Mouse (Mus musculus) ES-Bruce4 (cell line): ENCODE data around the gene Ltbp2.

Source experiments
- CTCF ChIP-seq: IDR thresholded peaks from one replicate; pipeline ENCODE4 v1.8.1; 2011; ENCODE audit warnings: low read depth, low read length
- POLR2A ChIP-seq: IDR thresholded peaks from one replicate; pipeline ENCODE4 v1.8.1; 2011; ENCODE audit warnings: low read length; ENCODE audit not compliant: insufficient read depth

DNA sequence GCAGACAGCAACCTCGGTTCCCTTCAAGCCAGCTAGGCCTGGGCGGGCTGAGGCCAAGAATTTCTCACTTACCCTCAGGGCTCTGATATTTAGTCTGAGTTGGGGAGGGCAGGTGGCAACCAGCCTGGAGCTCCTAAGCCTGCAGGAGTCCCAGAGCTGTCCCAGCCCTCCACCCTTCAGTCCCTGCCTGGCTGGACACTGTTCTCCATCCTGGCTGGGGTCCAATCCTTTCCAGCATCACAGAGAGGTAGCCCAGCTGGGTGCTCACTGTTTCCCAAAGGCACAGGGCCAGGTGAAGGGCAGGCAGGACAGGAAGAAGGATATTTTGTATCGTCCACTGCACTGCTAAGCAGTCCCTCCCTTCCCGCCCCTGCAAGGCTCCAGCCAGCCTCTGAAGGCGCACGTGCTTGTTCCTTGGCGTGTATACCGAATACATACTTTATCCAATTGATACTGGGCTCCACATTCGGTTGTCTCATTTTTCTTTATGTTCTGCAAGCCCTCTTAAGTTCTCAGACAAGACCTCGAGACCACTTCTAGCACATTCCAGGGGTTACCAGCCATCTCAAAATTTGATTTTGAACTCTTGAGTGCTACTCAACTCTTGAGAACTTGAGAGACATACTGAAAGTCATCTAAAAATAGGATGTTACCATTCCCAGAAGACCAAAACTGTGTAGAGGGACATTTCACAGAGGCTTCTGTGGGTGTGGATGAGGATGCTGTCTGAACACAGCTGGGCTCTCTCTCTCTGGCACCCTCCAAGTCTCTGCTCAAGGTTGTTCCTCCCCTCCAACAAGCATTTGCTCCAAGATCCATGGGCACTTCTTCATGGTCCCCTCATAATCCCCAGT is 31.5 kb upstream of the Ltbp2 start:
- TF ChIP-seq CTCF (no peak), POLR2A (no peak)
